Mouse (Mus musculus) liver, adult 2 months (tissue): ENCODE measurements around the gene Stxbp1.

ENCODE experiments used
- CTCF ChIP-seq: fragments of 200-500 bp; IDR thresholded peaks from 2 replicates; pipeline ENCODE4 v1.5.1; 2011; ENCODE audit warnings: low read depth, low read length, control low read depth
- POLR2A ChIP-seq: fragments of 200-500 bp; IDR thresholded peaks from 2 replicates; pipeline ENCODE4 v1.6.1; 2011; ENCODE audit warnings: low read length, control low read depth; ENCODE audit not compliant: insufficient read depth; ENCODE audit errors: extremely low read depth

DNA sequence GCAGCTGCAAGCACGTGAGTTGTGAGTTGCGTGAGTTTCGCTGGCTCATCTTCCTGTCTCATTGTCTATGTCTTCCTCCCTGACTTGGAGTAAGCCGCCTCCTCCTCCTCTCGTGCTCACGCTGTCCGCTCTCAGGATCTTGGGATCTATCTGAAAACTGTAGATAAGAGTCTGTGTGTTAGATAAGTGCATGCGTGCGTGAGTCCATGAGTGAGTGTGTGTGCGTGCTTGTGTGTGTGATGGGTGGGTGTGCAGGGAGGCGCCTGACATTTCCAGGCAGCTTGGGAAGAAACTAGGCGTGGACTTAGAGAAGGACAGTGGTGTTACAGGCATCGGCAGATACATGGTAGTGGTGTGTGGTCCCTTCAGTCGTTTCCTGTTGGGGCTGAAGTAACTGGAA, 45.4 kb upstream of the Stxbp1 start:
- no peak for TF ChIP-seq CTCF
- no peak for TF ChIP-seq POLR2A
